Mouse (Mus musculus): ENCODE results near the gene Trp53inp2. TPM values are rescaled to one million over a fixed set of nuclear protein-coding genes. Genes with fewer than 3 reads are reported as not detected.

The Trp53inp2 gene
- total and polyA plus RNA-seq, 2 experiments from 2014 or later: 58.4 to 121 TPM

- peaks cover 15% of the 10 kb centered on the region for H3K4me1 ChIP-seq (ENCODE audit: insufficient read depth, low read length)
- no peak for DNase-seq (ENCODE audit: low spot score)
- WGBS: 57% methylated on average over 18 of the region's 18 CpGs
- peak overlapping the region; percentile 39; the same call in 1 of the 2 replicates for H3K9ac ChIP-seq (replicated peaks; ENCODE audit: low read length, poor library complexity, severe bottlenecking)
- H3K36me3 ChIP-seq (ENCODE audit: insufficient read depth, low read length): peaks cover 45% of the 10 kb centered on the region; the same call in 1 of the 2 replicates
- no peak for ATAC-seq (ENCODE audit: low FRiP score)
- H3K27ac ChIP-seq (ENCODE audit: low read depth, low read length): 0 out of 2 replicates have a peak overlapping the region, but pooled peaks have one; percentile 32
- H3K9me3 ChIP-seq (ENCODE audit: low read length): no peaks in the 10 kb centered on the region
- TF ChIP-seq CTCF (IDR thresholded peaks at IDR 0.05): no peak
- H3K4me3 ChIP-seq (ENCODE audit: low read depth, low read length): no peak overlapping the region
- H3K4me2 ChIP-seq (ENCODE audit: low read depth, low read length, poor library complexity, severe bottlenecking): 0 out of 2 replicates have a peak overlapping the region, but pooled peaks have one; percentile 13
- H3K27me3 ChIP-seq (ENCODE audit: insufficient read depth, low read length): no peaks in the 10 kb centered on the region
Observed at GRCm38 (mm10) chr2:155385731-155386533, 5.1 kb downstream of the Trp53inp2 start.

DNA sequence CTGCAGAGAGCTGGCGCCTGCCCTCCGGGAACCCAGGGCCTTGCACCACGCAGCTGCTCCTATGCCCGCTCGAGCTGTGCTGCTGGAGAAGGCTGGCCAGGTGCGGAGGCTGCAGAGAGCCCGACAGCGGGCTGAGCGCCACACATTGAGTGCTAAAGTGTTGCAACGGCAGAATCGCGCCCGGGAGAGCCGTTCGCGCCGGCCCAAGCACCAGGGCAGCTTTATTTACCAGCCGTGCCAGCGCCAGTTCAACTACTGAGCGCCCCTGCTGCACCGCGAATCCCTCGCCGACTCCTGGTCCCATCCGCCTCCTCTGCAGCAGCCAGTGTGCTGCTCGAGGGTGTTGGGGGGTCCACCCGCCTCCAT, 5.7 kb downstream of the Trp53inp2 start:
- DNase-seq (ENCODE audit: low spot score) (no peak), ATAC-seq (ENCODE audit: low FRiP score) (no peak)
- Histone ChIP-seq H3K36me3 (ENCODE audit: insufficient read depth, low read length) (peaks cover 50% of the 10 kb centered on the region; the same call in 1 of the 2 replicates), H3K4me2 (ENCODE audit: low read depth, low read length, poor library complexity, severe bottlenecking) (0 out of 2 replicates have a peak overlapping the region, but pooled peaks have one; percentile 13), H3K27ac (ENCODE audit: low read depth, low read length) (no peak overlapping the region), H3K4me1 (ENCODE audit: insufficient read depth, low read length) (peaks cover 15% of the 10 kb centered on the region), H3K9me3 (ENCODE audit: low read length) (no peaks in the 10 kb centered on the region), H3K9ac (replicated peaks; ENCODE audit: low read length, poor library complexity, severe bottlenecking) (no peak overlapping the region; the same call in 1 of the 2 replicates), H3K4me3 (ENCODE audit: low read depth, low read length) (no peak overlapping the region), H3K27me3 (ENCODE audit: insufficient read depth, low read length) (no peaks in the 10 kb centered on the region)
- TF ChIP-seq CTCF (IDR thresholded peaks at IDR 0.05): no peak
- WGBS: 10% methylated on average over 27 of the region's 27 CpGs

DNA sequence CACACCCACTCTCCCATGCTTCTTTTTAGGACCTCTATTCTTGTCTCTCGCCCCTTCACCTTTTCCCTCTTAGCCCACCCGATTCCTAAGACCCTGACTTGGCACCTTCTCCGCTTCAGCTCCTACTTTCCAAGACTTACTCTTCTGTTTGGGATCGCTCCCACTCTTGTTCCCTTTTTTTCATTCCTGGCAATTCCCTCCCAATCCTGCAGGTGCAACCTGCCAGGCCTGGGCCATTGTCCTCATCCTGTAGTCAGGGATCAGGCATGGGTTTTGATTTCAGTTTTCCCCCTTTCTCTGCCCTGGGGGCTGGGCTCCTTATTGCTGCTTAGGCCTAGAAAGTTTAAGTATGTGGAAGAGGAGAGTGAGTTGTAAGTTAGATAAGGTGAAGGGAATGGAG, 6.2 kb downstream of the Trp53inp2 start:
- Histone ChIP-seq H3K4me2 (ENCODE audit: low read depth, low read length, poor library complexity, severe bottlenecking) (no peak overlapping the region), H3K9ac (replicated peaks; ENCODE audit: low read length, poor library complexity, severe bottlenecking) (no peak overlapping the region), H3K9me3 (ENCODE audit: low read length) (no peaks in the 10 kb centered on the region), H3K27me3 (ENCODE audit: insufficient read depth, low read length) (no peaks in the 10 kb centered on the region), H3K4me3 (ENCODE audit: low read depth, low read length) (no peak overlapping the region), H3K27ac (ENCODE audit: low read depth, low read length) (no peak overlapping the region), H3K4me1 (ENCODE audit: insufficient read depth, low read length) (peaks cover 15% of the 10 kb centered on the region), H3K36me3 (ENCODE audit: insufficient read depth, low read length) (peaks cover 50% of the 10 kb centered on the region; the same call in 1 of the 2 replicates)
- 59% methylated on average over 4 of the region's 4 CpGs for WGBS
- no peak for ATAC-seq (ENCODE audit: low FRiP score)
- DNase-seq (ENCODE audit: low spot score): no peak
- TF ChIP-seq CTCF (IDR thresholded peaks at IDR 0.05): no peak; the same call in 1 of the 2 replicates

DNA sequence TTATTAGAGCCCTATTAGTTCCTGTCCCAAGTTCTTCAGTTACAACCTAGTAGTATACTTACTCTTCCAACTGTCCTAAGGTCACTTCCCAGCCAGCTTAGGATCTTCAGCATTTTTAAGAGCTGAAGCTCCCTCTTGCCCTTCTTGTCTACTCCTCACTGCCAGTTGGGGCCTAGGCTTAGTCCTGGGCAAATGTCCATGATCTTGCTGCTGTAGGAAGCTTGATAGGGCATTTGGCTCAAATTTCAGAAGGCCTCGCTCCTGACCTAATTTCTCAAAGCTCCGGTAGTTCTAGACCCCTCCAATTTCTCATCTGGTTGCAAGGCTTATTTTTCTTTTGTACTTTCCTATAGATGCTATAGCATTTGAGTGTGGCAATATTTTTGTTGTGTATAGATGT, 7.7 kb downstream of the Trp53inp2 start:
- H3K36me3 ChIP-seq (ENCODE audit: insufficient read depth, low read length): peaks cover 50% of the 10 kb centered on the region; the same call in 1 of the 2 replicates
- TF ChIP-seq CTCF (IDR thresholded peaks at IDR 0.05): no peak
- WGBS: 89% methylated on average over 2 of the region's 2 CpGs

GRCm38 (mm10) chr2:155394586-155394985, 13.7 kb downstream of the Trp53inp2 start:
- no peak for ATAC-seq (ENCODE audit: low FRiP score)
- H3K27ac ChIP-seq (ENCODE audit: low read depth, low read length): no peak overlapping the region
- H3K4me2 ChIP-seq (ENCODE audit: low read depth, low read length, poor library complexity, severe bottlenecking): no peak overlapping the region
- H3K4me1 ChIP-seq (ENCODE audit: insufficient read depth, low read length): no peaks in the 10 kb centered on the region
- no peaks in the 10 kb centered on the region for H3K27me3 ChIP-seq (ENCODE audit: insufficient read depth, low read length)
- no peak overlapping the region for H3K4me3 ChIP-seq (ENCODE audit: low read depth, low read length)
- peaks cover 25% of the 10 kb centered on the region; the same call in 1 of the 2 replicates for H3K36me3 ChIP-seq (ENCODE audit: insufficient read depth, low read length)
- no peak overlapping the region for H3K9ac ChIP-seq (replicated peaks; ENCODE audit: low read length, poor library complexity, severe bottlenecking)
- H3K9me3 ChIP-seq (ENCODE audit: low read length): no peaks in the 10 kb centered on the region
- TF ChIP-seq CTCF (IDR thresholded peaks at IDR 0.05): no peak
- no peak for DNase-seq (ENCODE audit: low spot score)
- WGBS: 88% methylated on average over 5 of the region's 5 CpGs

More for the DNA sequence above, 7.7 kb downstream of the Trp53inp2 start:
- no peak overlapping the region for H3K9ac ChIP-seq (replicated peaks; ENCODE audit: low read length, poor library complexity, severe bottlenecking)
- no peaks in the 10 kb centered on the region for H3K9me3 ChIP-seq (ENCODE audit: low read length)
- no peak overlapping the region for H3K27ac ChIP-seq (ENCODE audit: low read depth, low read length)
- ATAC-seq (ENCODE audit: low FRiP score) (no peak), DNase-seq (ENCODE audit: low spot score) (no peak)
- no peak overlapping the region for H3K4me3 ChIP-seq (ENCODE audit: low read depth, low read length)
- H3K27me3 ChIP-seq (ENCODE audit: insufficient read depth, low read length): no peaks in the 10 kb centered on the region
- no peak overlapping the region for H3K4me2 ChIP-seq (ENCODE audit: low read depth, low read length, poor library complexity, severe bottlenecking)
- H3K4me1 ChIP-seq (ENCODE audit: insufficient read depth, low read length): peaks cover 7% of the 10 kb centered on the region

- H3K9ac ChIP-seq (replicated peaks; ENCODE audit: low read length, poor library complexity, severe bottlenecking): no peak overlapping the region
- TF ChIP-seq CTCF (IDR thresholded peaks at IDR 0.05): no peak
- H3K36me3 ChIP-seq (ENCODE audit: insufficient read depth, low read length): peaks cover 19% of the 10 kb centered on the region
- no peaks in the 10 kb centered on the region for H3K9me3 ChIP-seq (ENCODE audit: low read length)
- H3K4me1 ChIP-seq (ENCODE audit: insufficient read depth, low read length): no peaks in the 10 kb centered on the region
- H3K27me3 ChIP-seq (ENCODE audit: insufficient read depth, low read length): no peaks in the 10 kb centered on the region
- no peak overlapping the region for H3K27ac ChIP-seq (ENCODE audit: low read depth, low read length)
- H3K4me3 ChIP-seq (ENCODE audit: low read depth, low read length): no peak overlapping the region
- no peak overlapping the region for H3K4me2 ChIP-seq (ENCODE audit: low read depth, low read length, poor library complexity, severe bottlenecking)
- ATAC-seq (ENCODE audit: low FRiP score): no peak
- DNase-seq (ENCODE audit: low spot score): no peak
Observed at GRCm38 (mm10) chr2:155400276-155400675, 19.4 kb downstream of the Trp53inp2 start.
